Mouse (Mus musculus) embryonic facial prominence, embryonic 10.5 days (tissue): ENCODE results near the gene Noc2l. TPM values are rescaled to one million over a fixed set of nuclear protein-coding genes. Genes with fewer than 3 reads are reported as not detected.

Experiments
- DNase-seq: peaks from one replicate; pipeline ENCODE4 v3.0.0-alpha.2; 2017; ENCODE audit warnings: low spot score
- H3K27ac ChIP-seq: fragments of 300-500 bp; sonication (generic); replicated peaks from 2 replicates; pipeline ENCODE4 v1.5.1; 2016; ENCODE audit warnings: mild to moderate bottlenecking
- H3K27me3 ChIP-seq: fragments of 300-500 bp; sonication (generic); replicated peaks from 2 replicates; pipeline ENCODE4 v1.6.1; 2016; ENCODE audit warnings: low read depth, mild to moderate bottlenecking; ENCODE audit not compliant: poor library complexity, severe bottlenecking
- H3K36me3 ChIP-seq: fragments of 300-500 bp; sonication (generic); replicated peaks from 2 replicates; pipeline ENCODE4 v1.6.1; 2016; ENCODE audit warnings: mild to moderate bottlenecking, moderate library complexity
- H3K4me1 ChIP-seq: fragments of 300-500 bp; sonication (generic); 2 replicates; pipeline ENCODE4 v1.6.1; 2016
- H3K4me3 ChIP-seq: fragments of 300-500 bp; sonication (generic); 2 replicates; pipeline ENCODE4 v1.5.1; 2016; ENCODE audit warnings: mild to moderate bottlenecking, moderate library complexity
- H3K9me3 ChIP-seq: fragments of 300-500 bp; sonication (generic); 2 replicates; pipeline ENCODE4 v1.6.1; 2016; ENCODE audit warnings: mild to moderate bottlenecking
- WGBS: fragments of 180-500 bp; shearing (Covaris S2); methylation state at CpG from one replicate; pipeline ENCODE4 v1.1.7; 2016; 5-methylcytosine and 5-hydroxymethylcytosine counted together
- polyA plus RNA-seq: library from polyadenylated mRNA; unstranded; fragments of >200 nt; fragmentation: Nextera tagmentation; extraction: Ambion mirVana; gene quantifications from 2 replicates; pipeline ENCODE4 v1.2.1, GENCODE M21; 2016

Noc2l gene
- polyA plus RNA-seq, 1 experiment from 2014 or later: 110 TPM

- no peaks in the 10 kb centered on the region for H3K9me3 ChIP-seq
- peaks cover 10% of the 10 kb centered on the region; the same call in 1 of the 2 replicates for H3K36me3 ChIP-seq
- H3K27ac ChIP-seq: no peak overlapping the region
- no peak for DNase-seq
- 90% methylated on average over 11 of the region's 11 CpGs for WGBS
- no peak overlapping the region for H3K4me3 ChIP-seq
- no peaks in the 10 kb centered on the region for H3K27me3 ChIP-seq
- H3K4me1 ChIP-seq: peaks cover 5% of the 10 kb centered on the region; the same call in 1 of the 2 replicates
Measured at GRCm38 (mm10) chr4:156219936-156220335, 15.9 kb upstream of the Noc2l start.

DNA sequence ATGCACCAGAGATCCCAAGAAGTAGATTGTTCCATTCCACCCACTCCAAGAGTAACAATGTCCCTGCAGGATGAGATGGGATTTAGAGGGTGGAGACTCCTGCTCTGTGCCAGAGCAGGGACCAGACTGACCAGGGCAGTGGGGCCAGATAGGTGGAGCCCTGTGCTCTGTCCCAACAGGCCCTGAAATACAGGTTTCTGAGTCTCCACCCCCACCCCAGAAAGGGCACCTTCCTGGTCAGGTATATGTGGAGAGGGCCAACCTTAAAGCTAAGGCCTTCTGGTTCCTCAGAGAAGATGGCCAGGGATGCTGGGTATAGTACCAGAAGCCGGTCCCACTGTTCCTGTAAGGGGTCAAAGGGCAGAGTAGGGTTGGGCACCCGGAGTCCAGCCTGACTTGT is 11.5 kb upstream of the Noc2l start:
- Histone ChIP-seq H3K4me3 (no peak overlapping the region), H3K36me3 (peaks cover 19% of the 10 kb centered on the region), H3K9me3 (no peaks in the 10 kb centered on the region), H3K27me3 (no peaks in the 10 kb centered on the region), H3K4me1 (peaks cover 11% of the 10 kb centered on the region), H3K27ac (no peak overlapping the region)
- WGBS: 81% methylated on average over 2 of the region's 2 CpGs
- DNase-seq: no peak

GRCm38 (mm10) chr4:156227752-156228392 is 7.9 kb upstream of the Noc2l start:
- H3K4me1 ChIP-seq: peaks cover 11% of the 10 kb centered on the region
- no peak for DNase-seq
- H3K4me3 ChIP-seq: peak overlapping the region; percentile 33
- 33% methylated on average over 18 of the region's 18 CpGs for WGBS
- H3K9me3 ChIP-seq: no peaks in the 10 kb centered on the region
- peak overlapping the region; percentile 30; the same call in 1 of the 2 replicates for H3K27ac ChIP-seq
- H3K27me3 ChIP-seq: no peaks in the 10 kb centered on the region
- peaks cover 45% of the 10 kb centered on the region for H3K36me3 ChIP-seq

- H3K36me3 ChIP-seq: peaks cover 50% of the 10 kb centered on the region
- 24% methylated on average over 12 of the region's 12 CpGs for WGBS
Measured at GRCm38 (mm10) chr4:156228393-156229024, 7.3 kb upstream of the Noc2l start.

DNA sequence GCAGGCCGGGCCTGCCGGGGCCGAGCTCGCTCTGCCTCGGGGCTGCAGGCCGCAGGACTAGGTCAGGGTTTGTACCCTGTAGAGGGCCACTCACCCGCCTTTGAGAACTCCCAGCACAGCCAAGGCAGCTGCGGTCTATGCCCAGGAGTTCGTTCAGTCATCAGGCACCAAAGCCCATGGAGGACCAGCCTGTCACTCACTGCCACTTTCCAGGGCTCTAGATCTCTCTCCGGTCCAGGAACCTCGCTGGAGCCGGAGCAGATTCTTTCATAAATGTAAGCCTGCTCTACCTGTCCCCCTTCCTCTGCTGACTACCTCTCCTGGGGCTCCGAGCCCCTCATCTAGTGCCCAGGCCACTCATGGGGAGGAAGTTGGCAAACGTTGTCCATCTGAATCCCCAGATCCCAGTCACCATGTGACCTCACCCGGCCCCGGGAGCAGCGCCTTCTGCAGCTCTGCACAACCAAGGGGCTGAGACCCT is 1.7 kb upstream of the Noc2l start:
- no peaks in the 10 kb centered on the region for H3K9me3 ChIP-seq
- DNase-seq: peak; percentile 69
- H3K27ac ChIP-seq: peak overlapping the region; percentile 91
- peak overlapping the region; percentile 69 for H3K4me3 ChIP-seq
- H3K27me3 ChIP-seq: no peaks in the 10 kb centered on the region
- peaks cover 65% of the 10 kb centered on the region for H3K36me3 ChIP-seq
- peaks cover 21% of the 10 kb centered on the region for H3K4me1 ChIP-seq
- 2% methylated on average over 17 of the region's 17 CpGs for WGBS

More at GRCm38 (mm10) chr4:156228393-156229024, 7.3 kb upstream of the Noc2l start:
- Histone ChIP-seq H3K4me1 (peaks cover 16% of the 10 kb centered on the region), H3K4me3 (peak overlapping the region; percentile 33), H3K27me3 (no peaks in the 10 kb centered on the region), H3K27ac (peak overlapping the region; percentile 30; the same call in 1 of the 2 replicates), H3K9me3 (no peaks in the 10 kb centered on the region)
- DNase-seq: no peak

DNA sequence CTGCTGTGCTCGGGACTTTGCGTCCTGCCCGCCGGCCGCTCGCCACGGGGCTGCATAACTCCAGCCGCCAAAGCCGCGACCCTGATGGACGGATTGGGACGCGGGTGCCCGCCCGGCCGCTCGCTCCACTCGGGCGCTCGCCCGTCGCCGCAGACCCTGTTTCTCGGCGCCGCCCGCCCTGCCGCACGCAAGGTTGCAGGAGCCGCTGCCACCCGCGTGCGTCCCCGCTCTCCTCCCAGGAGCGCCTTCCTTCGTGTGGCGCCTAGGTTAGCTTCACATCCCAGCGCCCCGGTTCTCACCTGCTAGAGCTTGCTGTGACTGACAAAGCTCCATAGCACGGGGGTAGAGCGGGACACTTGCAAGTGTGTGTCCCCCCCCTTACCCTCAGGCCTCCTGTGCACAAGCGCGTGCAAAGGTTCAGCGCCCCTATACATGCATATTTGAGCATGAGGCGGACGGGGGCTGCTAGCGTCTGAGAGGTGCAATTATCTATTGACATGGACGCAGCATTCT is 1.1 kb upstream of the Noc2l start, which contains the start of gene Plekhn1:
TSS of gene Plekhn1 (minus strand) at position 157 of the 513 bp plus-strand sequence.
- no peaks in the 10 kb centered on the region for H3K9me3 ChIP-seq
- H3K27me3 ChIP-seq: no peaks in the 10 kb centered on the region
- peak within 1 kb of the TSS; percentile 91 for H3K27ac ChIP-seq
- peaks cover 65% of the 10 kb centered on the region for H3K36me3 ChIP-seq
- H3K4me3 ChIP-seq: peak within 1 kb of the TSS; percentile 74
- peak; percentile 88 for DNase-seq
- WGBS: under 1% methylated on average over 41 of the region's 48 CpGs
- H3K4me1 ChIP-seq: peaks cover 21% of the 10 kb centered on the region

DNA sequence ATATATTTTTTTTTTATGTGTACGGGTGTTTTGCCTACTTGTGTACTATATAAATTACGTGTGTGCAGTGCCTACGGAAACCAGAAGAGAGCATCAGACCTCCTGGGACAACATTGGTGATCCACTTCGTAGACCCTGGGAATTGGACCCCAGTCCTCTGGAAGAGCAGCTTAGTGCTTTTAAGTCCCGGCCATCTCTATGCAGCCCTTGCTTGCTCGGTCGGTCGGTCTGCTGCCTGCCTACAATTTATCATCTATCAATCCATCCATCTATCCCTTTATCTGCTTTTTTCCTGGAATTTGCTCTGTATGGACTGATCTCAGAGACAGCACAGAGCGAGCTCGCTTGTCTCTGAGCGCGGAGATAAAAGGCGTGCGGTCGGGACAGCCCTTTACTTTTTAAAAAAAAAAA is 445 bp upstream of the Noc2l start:
- Histone ChIP-seq H3K4me3 (peak overlapping the region; percentile 74), H3K27me3 (no peaks in the 10 kb centered on the region), H3K4me1 (peaks cover 21% of the 10 kb centered on the region), H3K27ac (peak overlapping the region; percentile 89), H3K36me3 (peaks cover 65% of the 10 kb centered on the region), H3K9me3 (no peaks in the 10 kb centered on the region)
- peak; percentile 59 for DNase-seq
- under 1% methylated on average over 15 of the region's 15 CpGs for WGBS

DNA sequence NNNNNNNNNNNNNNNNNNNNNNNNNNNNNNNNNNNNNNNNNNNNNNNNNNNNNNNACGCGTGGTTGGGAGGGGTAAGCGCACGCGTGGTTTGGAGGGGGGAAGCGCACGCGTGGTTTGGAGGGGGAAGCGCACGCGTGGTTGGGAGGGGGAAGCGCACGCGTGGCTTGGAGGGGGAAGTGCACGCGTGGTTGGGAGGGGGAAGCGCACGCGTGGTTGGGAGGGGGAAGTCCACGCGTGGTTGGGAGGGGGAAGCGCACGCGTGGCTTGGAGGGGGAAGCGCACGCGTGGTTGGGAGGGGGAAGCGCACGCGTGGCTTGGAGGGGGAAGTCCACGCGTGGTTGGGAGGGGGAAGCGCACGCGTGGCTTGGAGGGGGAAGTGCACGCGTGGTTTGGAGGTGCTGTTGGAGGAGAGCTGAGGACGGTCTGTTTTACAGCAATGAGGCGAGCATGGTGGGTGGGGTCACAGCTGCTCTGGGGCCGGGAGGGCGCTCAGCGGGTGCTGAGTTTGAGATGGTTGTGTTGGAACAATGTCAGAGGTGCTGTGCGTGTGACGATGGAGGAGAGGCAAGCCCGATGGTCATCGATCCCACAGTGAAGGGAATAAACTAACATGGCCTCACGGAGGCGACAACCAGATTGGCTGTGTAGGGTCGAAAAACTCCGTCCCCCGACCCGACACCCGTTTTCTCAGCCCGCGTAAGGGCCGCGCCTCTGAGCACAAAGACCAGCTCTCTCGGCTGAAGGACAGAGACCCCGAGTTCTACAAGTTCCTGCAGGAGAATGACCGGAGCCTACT is 1.0 kb downstream of the Noc2l start:
- Histone ChIP-seq H3K27ac (peak overlapping the region; percentile 89), H3K4me1 (peaks cover 21% of the 10 kb centered on the region), H3K4me3 (peak overlapping the region; percentile 74), H3K36me3 (peaks cover 65% of the 10 kb centered on the region), H3K27me3 (no peaks in the 10 kb centered on the region), H3K9me3 (no peaks in the 10 kb centered on the region)
- peak; percentile 54 for DNase-seq
- WGBS: 24% methylated on average over 58 of the region's 60 CpGs

- DNase-seq: no peak
- Histone ChIP-seq H3K27me3 (peaks cover 37% of the 10 kb centered on the region), H3K4me1 (peaks cover 17% of the 10 kb centered on the region), H3K9me3 (no peaks in the 10 kb centered on the region), H3K36me3 (peaks cover 58% of the 10 kb centered on the region), H3K27ac (no peak overlapping the region), H3K4me3 (no peak overlapping the region)
- 70% methylated on average over 11 of the region's 11 CpGs for WGBS
Measured at GRCm38 (mm10) chr4:156249567-156249966, 13.8 kb downstream of the Noc2l start.

- Histone ChIP-seq H3K36me3 (peaks cover 43% of the 10 kb centered on the region), H3K4me1 (peaks cover 26% of the 10 kb centered on the region), H3K4me3 (no peak overlapping the region), H3K9me3 (no peaks in the 10 kb centered on the region), H3K27ac (no peak overlapping the region), H3K27me3 (peaks cover 50% of the 10 kb centered on the region)
- DNase-seq: no peak
- WGBS: 77% methylated on average over 8 of the region's 8 CpGs
Measured at GRCm38 (mm10) chr4:156251081-156251480, 15.3 kb downstream of the Noc2l start.

- no peak for DNase-seq
- H3K36me3 ChIP-seq: peaks cover 32% of the 10 kb centered on the region
- 28% methylated on average over 7 of the region's 7 CpGs for WGBS
- H3K27ac ChIP-seq: no peak overlapping the region
- peaks cover 26% of the 10 kb centered on the region for H3K4me1 ChIP-seq
- no peak overlapping the region for H3K4me3 ChIP-seq
- H3K9me3 ChIP-seq: no peaks in the 10 kb centered on the region
- H3K27me3 ChIP-seq: peaks cover 50% of the 10 kb centered on the region
Measured at GRCm38 (mm10) chr4:156252140-156252539, 16.3 kb downstream of the Noc2l start.

- Histone ChIP-seq H3K36me3 (peaks cover 27% of the 10 kb centered on the region), H3K9me3 (no peaks in the 10 kb centered on the region), H3K27me3 (peaks cover 50% of the 10 kb centered on the region), H3K27ac (no peak overlapping the region; the same call in 1 of the 2 replicates), H3K4me1 (peaks cover 26% of the 10 kb centered on the region), H3K4me3 (0 out of 2 replicates have a peak overlapping the region, but pooled peaks have one; percentile 11)
- DNase-seq: no peak
- 32% methylated on average over 3 of the region's 3 CpGs for WGBS
Measured at GRCm38 (mm10) chr4:156252619-156253018, 16.8 kb downstream of the Noc2l start.
